Comparison of ENCODE assay signal across 8 mouse cellular contexts in the genomic region with DNA sequence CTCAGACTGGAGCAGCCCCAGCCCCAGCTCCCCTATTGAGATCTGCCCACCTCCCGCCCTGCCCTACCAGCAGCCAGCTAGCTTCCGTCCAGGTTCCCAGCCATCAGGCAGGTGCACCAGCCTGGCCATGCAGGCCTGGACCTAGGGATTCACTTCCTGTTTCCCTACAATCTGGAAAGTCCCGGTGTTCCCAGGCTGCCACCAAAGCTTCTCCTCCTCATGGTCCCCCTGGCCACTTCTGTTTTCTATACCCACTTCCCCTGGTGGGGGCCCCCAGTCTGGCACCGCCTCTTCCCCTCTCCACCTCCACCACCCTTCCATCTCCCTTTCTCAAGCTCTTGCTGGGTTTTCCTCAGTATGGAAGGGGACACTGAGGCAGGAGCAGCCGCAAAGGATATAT. TPM values are rescaled to one million over a fixed set of nuclear protein-coding genes. Genes with fewer than 3 reads are reported as not detected.
A peak's percentile ranks its signal among the peaks of the same experiment; 100 is the strongest.
DNase-seq lines count a peak whose midpoint lies in the region; ATAC-seq lines count a peak whose summit lies in the region.
"Had no signal": no experiment of that assay in that cellular context is flagged by ENCODE, and none has a peak within 500 bp of the region (broad histone marks: within the 10 kb centered on the region; RNA-seq: fewer than 3 reads in every experiment).

Gene Sbno2, minus strand, starts transcription at position 112 of the 400 bp plus-strand sequence.

- ATAC-seq in neural tube, embryonic 11.5 days (ENCODE audit: insufficient read depth, low FRiP score, low TSS enrichment) = no peak
- ATAC-seq in common myeloid progenitor, adult 5-6 weeks (replicated peaks; ENCODE audit: low read depth, poor library complexity, severe bottlenecking) = peak; percentile 57
- ATAC-seq in hindbrain, embryonic 15.5 days (ENCODE audit: low FRiP score, low read depth) = no peak
- no peak for ATAC-seq in lung, embryonic 15.5 days (ENCODE audit: borderline replicate concordance, extremely low read depth, low FRiP score, low TSS enrichment)
- ATAC-seq in stomach, embryonic 16.5 days (ENCODE audit: insufficient read depth, low FRiP score) = no peak

- no peaks in the 10 kb centered on the region for H3K9me3 ChIP-seq in neural tube, embryonic 11.5 days (ENCODE audit: control insufficient read depth, low read length)
- no peaks in the 10 kb centered on the region for H3K9me3 ChIP-seq in hindbrain, embryonic 15.5 days
- no peaks in the 10 kb centered on the region for H3K9me3 ChIP-seq in lung, embryonic 15.5 days
- no peaks in the 10 kb centered on the region for H3K9me3 ChIP-seq in stomach, embryonic 16.5 days (replicated peaks; ENCODE audit: control insufficient read depth, low read length)

- no peaks in the 10 kb centered on the region for H3K36me3 ChIP-seq in neural tube, embryonic 11.5 days (ENCODE audit: control insufficient read depth, insufficient read depth, low read length)
- H3K36me3 ChIP-seq in hindbrain, embryonic 15.5 days = no peaks in the 10 kb centered on the region
- no peaks in the 10 kb centered on the region for H3K36me3 ChIP-seq in lung, embryonic 15.5 days
- H3K36me3 ChIP-seq in stomach, embryonic 16.5 days (ENCODE audit: control insufficient read depth, insufficient read depth, low read length) = no peaks in the 10 kb centered on the region

- H3K9ac ChIP-seq in neural tube, embryonic 11.5 days (ENCODE audit: low read length) = no peak within 1 kb of the TSS
- no peak within 1 kb of the TSS for H3K9ac ChIP-seq in hindbrain, embryonic 15.5 days
- H3K9ac ChIP-seq in lung, embryonic 15.5 days = no peak within 1 kb of the TSS
- H3K9ac ChIP-seq in stomach, embryonic 16.5 days (ENCODE audit: low read length) = peak within 1 kb of the TSS; percentile 63

- H3K4me3 ChIP-seq in neural tube, embryonic 11.5 days (ENCODE audit: low read depth, low read length) = no peak within 1 kb of the TSS
- H3K4me3 ChIP-seq in hindbrain, embryonic 15.5 days = no peak within 1 kb of the TSS
- no peak within 1 kb of the TSS for H3K4me3 ChIP-seq in lung, embryonic 15.5 days
- peak within 1 kb of the TSS; percentile 29 for H3K4me3 ChIP-seq in stomach, embryonic 16.5 days (replicated peaks; ENCODE audit: low read length)
- H3K4me3 ChIP-seq: erythroblast, embryonic 14.5 days had no signal

- 69% methylated on average over 5 of the region's 5 CpGs for WGBS in neural tube, embryonic 11.5 days
- 75% methylated on average over 5 of the region's 5 CpGs for WGBS in hindbrain, embryonic 15.5 days
- WGBS in lung, embryonic 15.5 days = 67% methylated on average over 5 of the region's 5 CpGs
- 68% methylated on average over 5 of the region's 5 CpGs for WGBS in stomach, embryonic 16.5 days

- peaks cover 8% of the 10 kb centered on the region for H3K4me1 ChIP-seq in neural tube, embryonic 11.5 days (ENCODE audit: control insufficient read depth, insufficient read depth, low read length)
- peaks cover 16% of the 10 kb centered on the region for H3K4me1 ChIP-seq in hindbrain, embryonic 15.5 days (replicated peaks)
- H3K4me1 ChIP-seq in lung, embryonic 15.5 days = peaks cover 26% of the 10 kb centered on the region
- H3K4me1 ChIP-seq in stomach, embryonic 16.5 days (ENCODE audit: control insufficient read depth, insufficient read depth, low read length) = peaks cover 20% of the 10 kb centered on the region

- no peak within 1 kb of the TSS for H3K27ac ChIP-seq in neural tube, embryonic 11.5 days (ENCODE audit: low read depth, low read length)
- no peak within 1 kb of the TSS for H3K27ac ChIP-seq in hindbrain, embryonic 15.5 days (replicated peaks)
- peak within 1 kb of the TSS; percentile 23; the same call in 1 of the 2 replicates for H3K27ac ChIP-seq in lung, embryonic 15.5 days
- H3K27ac ChIP-seq in stomach, embryonic 16.5 days (ENCODE audit: low read length) = peak within 1 kb of the TSS; percentile 88

- H3K27me3 ChIP-seq in neural tube, embryonic 11.5 days (ENCODE audit: control insufficient read depth, insufficient read depth, low read length) = no peaks in the 10 kb centered on the region
- H3K27me3 ChIP-seq in hindbrain, embryonic 15.5 days = peaks cover 2% of the 10 kb centered on the region; the same call in 1 of the 2 replicates
- no peaks in the 10 kb centered on the region for H3K27me3 ChIP-seq in lung, embryonic 15.5 days
- no peaks in the 10 kb centered on the region for H3K27me3 ChIP-seq in stomach, embryonic 16.5 days (ENCODE audit: control insufficient read depth, insufficient read depth, low read length)

- DNase-seq in neural tube, embryonic 11.5 days (ENCODE audit: low spot score) = no peak
- DNase-seq in neural tube, embryonic 10.5 days (ENCODE audit: extremely low spot score, low spot score) = no peak
- no peak for DNase-seq in kidney, postnatal 10 days

- no peak within 1 kb of the TSS for H3K4me2 ChIP-seq in neural tube, embryonic 11.5 days (ENCODE audit: low read depth)
- no peak within 1 kb of the TSS for H3K4me2 ChIP-seq in hindbrain, embryonic 15.5 days
- no peak within 1 kb of the TSS; the same call in 1 of the 2 replicates for H3K4me2 ChIP-seq in lung, embryonic 15.5 days
- peak within 1 kb of the TSS; percentile 38 for H3K4me2 ChIP-seq in stomach, embryonic 16.5 days (ENCODE audit: low read depth, low read length)

RNA-seq across cellular contexts. Expression of gene Sbno2, which starts in this region (rescaled TPM):
- 11.3 and 11.9 TPM in 2 replicates for polyA plus RNA-seq in neural tube, embryonic 11.5 days (2014; fragmentation: Nextera tagmentation; extraction: Ambion mirVana)
- 16.2 and 22.3 TPM in 2 replicates for total RNA-seq in common myeloid progenitor, adult 5-6 weeks (2017)
- polyA plus RNA-seq in hindbrain, embryonic 15.5 days (2015; fragmentation: Nextera tagmentation; extraction: Ambion mirVana) = 12.6 and 12.9 TPM in 2 replicates
- 15.5 and 16.6 TPM in 2 replicates for polyA plus RNA-seq in lung, embryonic 15.5 days (2015; fragmentation: Nextera tagmentation; extraction: Ambion mirVana)
- 17.2 and 19.0 TPM in 2 replicates for polyA plus RNA-seq in stomach, embryonic 16.5 days (2015; fragmentation: Nextera tagmentation; extraction: Ambion mirVana)

Comparison
In these comparisons a context has a peak if more than half of its experiments do, and no peak if none do; other contexts are left out.
1. H3K27ac ChIP-seq: peak in lung, embryonic 15.5 days (single experiment) and stomach, embryonic 16.5 days (single experiment); none in neural tube, embryonic 11.5 days (single experiment) and hindbrain, embryonic 15.5 days (single experiment).